Mouse (Mus musculus) forebrain, embryonic 15.5 days (tissue): Measurements from ENCODE around the gene Kcnj16. TPM values are rescaled to one million over a fixed set of nuclear protein-coding genes. Genes with fewer than 3 reads are reported as not detected.

Experiments
- ATAC-seq: fragments of 200-750 bp; cut with Nextera tagmentation; replicated peaks from 2 replicates; pipeline ENCODE4 v1.8.0; 2017; ENCODE audit warnings: mild to moderate bottlenecking, moderate TSS enrichment, moderate library complexity
- H3K27ac ChIP-seq: fragments of 300-500 bp; sonication (generic); replicated peaks from 2 replicates; pipeline ENCODE4 v1.5.1; 2015; ENCODE audit warnings: mild to moderate bottlenecking, inconsistent platforms
- H3K27me3 ChIP-seq: fragments of 300-500 bp; sonication (generic); 2 replicates; pipeline ENCODE4 v1.6.1; 2015; ENCODE audit warnings: inconsistent platforms
- H3K36me3 ChIP-seq: fragments of 300-500 bp; sonication (generic); 2 replicates; pipeline ENCODE4 v1.6.1; 2015; ENCODE audit warnings: mild to moderate bottlenecking, inconsistent platforms
- H3K4me1 ChIP-seq: fragments of 300-500 bp; sonication (generic); 2 replicates; pipeline ENCODE4 v1.6.1; 2015; ENCODE audit warnings: inconsistent platforms
- H3K4me2 ChIP-seq: fragments of 300-500 bp; sonication (generic); replicated peaks from 2 replicates; pipeline ENCODE4 v1.6.1; 2015; ENCODE audit warnings: mild to moderate bottlenecking, inconsistent platforms
- H3K4me3 ChIP-seq: fragments of 300-500 bp; sonication (generic); 2 replicates; pipeline ENCODE4 v1.5.1; 2015; ENCODE audit warnings: mild to moderate bottlenecking, inconsistent platforms
- H3K9ac ChIP-seq: fragments of 300-500 bp; sonication (generic); replicated peaks from 2 replicates; pipeline ENCODE4 v1.6.1; 2015; ENCODE audit warnings: mild to moderate bottlenecking, inconsistent platforms
- H3K9me3 ChIP-seq: fragments of 300-500 bp; sonication (generic); 2 replicates; pipeline ENCODE4 v1.6.1; 2016; ENCODE audit warnings: inconsistent platforms
- WGBS: fragments of 180-500 bp; shearing (Covaris S2); methylation state at CpG from one replicate; pipeline ENCODE4 v1.1.7; 2015; ENCODE audit warnings: mixed read lengths; 5-methylcytosine and 5-hydroxymethylcytosine counted together
- polyA plus RNA-seq: library from polyadenylated mRNA; unstranded; fragments of >200 nt; fragmentation: Nextera tagmentation; extraction: Ambion mirVana; gene quantifications from 2 replicates; pipeline ENCODE4 v1.2.1, GENCODE M21; 2015

Kcnj16 gene
- polyA plus RNA-seq, 1 experiment from 2014 or later = 0.13 TPM

DNA sequence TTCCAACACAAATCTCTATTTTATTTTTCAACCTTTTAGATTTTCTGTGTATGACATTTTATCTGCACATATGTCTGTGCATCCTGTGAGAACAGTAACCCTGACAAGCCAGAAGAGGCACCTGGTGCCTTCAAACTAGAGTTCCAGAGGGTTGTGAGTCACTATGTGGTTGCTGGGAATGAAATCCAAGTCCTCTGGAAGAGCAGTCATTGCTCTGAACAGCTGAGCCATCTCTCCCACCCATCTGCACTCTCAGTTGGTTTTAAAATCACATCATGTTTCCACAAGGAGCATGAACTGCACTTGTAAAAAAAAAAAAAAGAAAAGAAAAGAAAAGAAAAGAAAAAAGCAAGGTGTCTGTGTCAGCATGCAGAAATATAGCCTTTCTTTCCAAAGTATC lies 91.6 kb downstream of the Kcnj16 start:
- Histone ChIP-seq H3K9me3 (no peaks in the 10 kb centered on the region), H3K4me3 (no peak overlapping the region), H3K4me2 (no peak overlapping the region), H3K4me1 (peaks cover 2% of the 10 kb centered on the region), H3K9ac (no peak overlapping the region), H3K36me3 (no peaks in the 10 kb centered on the region), H3K27ac (no peak overlapping the region), H3K27me3 (no peaks in the 10 kb centered on the region)
- ATAC-seq = no peak

DNA sequence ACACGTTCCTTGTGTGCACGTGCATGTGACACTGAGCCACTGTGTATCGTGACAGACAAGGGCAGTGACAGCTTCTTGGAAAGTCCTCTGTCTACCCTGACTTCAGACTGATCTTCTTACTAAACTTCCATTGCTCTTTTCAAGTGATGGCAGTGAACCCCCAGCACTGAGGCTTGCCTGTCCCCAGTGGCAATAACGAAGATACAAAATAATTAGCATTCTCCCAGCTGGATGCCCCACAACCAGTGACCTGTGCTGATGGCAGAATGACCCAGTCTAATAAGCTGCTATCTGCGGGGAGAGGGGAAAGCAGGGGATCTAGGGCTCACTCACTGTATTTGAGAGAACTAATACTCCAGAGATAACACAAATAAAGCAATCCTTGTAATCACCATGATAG lies 92.4 kb downstream of the Kcnj16 start:
- ATAC-seq = no peak
- Histone ChIP-seq H3K27me3 (no peaks in the 10 kb centered on the region), H3K36me3 (no peaks in the 10 kb centered on the region), H3K9ac (no peak overlapping the region), H3K4me1 (peaks cover 10% of the 10 kb centered on the region), H3K9me3 (no peaks in the 10 kb centered on the region), H3K27ac (no peak overlapping the region), H3K4me2 (no peak overlapping the region), H3K4me3 (no peak overlapping the region)
- 23% methylated on average over 5 of the region's 5 CpGs for WGBS

- peak overlapping the region; percentile 43 for H3K9ac ChIP-seq
- H3K36me3 ChIP-seq = no peaks in the 10 kb centered on the region
- peak overlapping the region; percentile 93 for H3K4me2 ChIP-seq
- peak; percentile 42 for ATAC-seq
- no peaks in the 10 kb centered on the region for H3K9me3 ChIP-seq
- peak overlapping the region; percentile 62 for H3K4me3 ChIP-seq
- H3K4me1 ChIP-seq = peaks cover 25% of the 10 kb centered on the region
- H3K27me3 ChIP-seq = peaks cover 13% of the 10 kb centered on the region
- no peak overlapping the region for H3K27ac ChIP-seq
- under 1% methylated on average over 24 of the region's 25 CpGs for WGBS
These were observed 97.1 kb downstream of the Kcnj16 start for GRCm38 (mm10) chr11:111064751-111065527.

DNA sequence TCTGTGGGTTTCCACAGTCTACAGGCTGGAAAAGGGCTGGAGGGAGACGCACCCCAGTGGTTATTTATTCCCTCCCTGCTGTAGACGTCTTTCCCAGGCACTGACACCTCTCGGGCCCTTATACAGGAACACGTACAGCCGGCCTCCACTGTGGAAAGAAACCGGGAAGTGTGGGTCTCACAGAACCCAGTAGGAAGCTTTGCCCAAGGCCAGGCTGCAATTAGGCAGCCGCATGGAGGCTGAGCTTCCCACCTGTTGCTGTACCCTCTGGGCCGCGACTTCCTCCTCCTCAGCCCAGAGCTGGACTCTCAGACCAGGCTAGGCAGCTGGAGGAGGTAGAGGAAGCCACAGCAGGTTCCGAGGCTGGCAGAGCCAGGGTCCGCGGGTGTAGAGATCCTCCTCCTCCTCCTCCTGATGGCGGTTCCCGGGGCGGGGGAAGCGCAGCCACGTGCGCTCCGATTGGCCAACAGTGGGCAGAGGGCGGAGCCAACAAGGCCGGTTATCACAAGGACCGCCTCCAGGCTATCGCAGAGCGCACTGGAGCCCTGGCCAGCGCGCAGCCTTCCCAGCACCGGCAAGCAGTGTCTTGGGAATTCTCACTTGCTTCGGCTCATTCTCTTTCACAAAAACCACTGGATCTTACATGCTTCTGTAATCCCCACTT lies 97.9 kb downstream of the Kcnj16 start, which contains the start of gene Kcnj2:
TSS of gene Kcnj2 (plus strand) at position 530 of the 664 bp plus-strand sequence.
- H3K4me1 ChIP-seq = peaks cover 25% of the 10 kb centered on the region
- H3K9ac ChIP-seq = peak within 1 kb of the TSS; percentile 43
- H3K27me3 ChIP-seq = peaks cover 13% of the 10 kb centered on the region
- WGBS = under 1% methylated on average over 26 of the region's 28 CpGs
- peak; percentile 99 for ATAC-seq
- no peaks in the 10 kb centered on the region for H3K36me3 ChIP-seq
- H3K4me2 ChIP-seq = peak within 1 kb of the TSS; percentile 93
- peak within 1 kb of the TSS; percentile 62 for H3K4me3 ChIP-seq
- 0 out of 2 replicates have a peak within 1 kb of the TSS, but pooled peaks have one; percentile 7 for H3K27ac ChIP-seq
- no peaks in the 10 kb centered on the region for H3K9me3 ChIP-seq

DNA sequence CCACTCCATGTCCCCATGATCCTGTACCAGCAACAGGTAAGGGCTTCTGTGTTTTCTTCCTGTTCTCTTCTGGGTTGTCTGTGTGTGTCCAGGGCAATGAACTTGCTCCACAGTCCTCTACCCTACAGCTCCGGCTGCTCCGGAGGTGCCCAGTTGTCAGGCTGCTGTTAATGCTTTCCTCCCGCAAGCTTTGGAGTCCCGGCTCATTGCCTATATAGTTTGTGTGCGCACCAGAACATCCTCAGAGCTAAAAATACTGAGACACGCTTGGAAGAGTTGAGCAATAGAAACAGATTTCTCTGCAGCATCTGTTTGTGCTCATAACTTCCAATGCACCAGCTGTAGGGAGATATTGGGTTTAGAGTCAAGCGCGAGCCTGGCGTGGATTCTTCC lies 98.5 kb downstream of the Kcnj16 start:
- Histone ChIP-seq H3K9me3 (no peaks in the 10 kb centered on the region), H3K27ac (no peak overlapping the region), H3K4me2 (peak overlapping the region; percentile 93), H3K9ac (no peak overlapping the region), H3K4me3 (peak overlapping the region; percentile 62), H3K36me3 (no peaks in the 10 kb centered on the region), H3K4me1 (peaks cover 25% of the 10 kb centered on the region), H3K27me3 (peaks cover 13% of the 10 kb centered on the region)
- WGBS = 1% methylated on average over 9 of the region's 9 CpGs
- ATAC-seq = peak; percentile 67

DNA sequence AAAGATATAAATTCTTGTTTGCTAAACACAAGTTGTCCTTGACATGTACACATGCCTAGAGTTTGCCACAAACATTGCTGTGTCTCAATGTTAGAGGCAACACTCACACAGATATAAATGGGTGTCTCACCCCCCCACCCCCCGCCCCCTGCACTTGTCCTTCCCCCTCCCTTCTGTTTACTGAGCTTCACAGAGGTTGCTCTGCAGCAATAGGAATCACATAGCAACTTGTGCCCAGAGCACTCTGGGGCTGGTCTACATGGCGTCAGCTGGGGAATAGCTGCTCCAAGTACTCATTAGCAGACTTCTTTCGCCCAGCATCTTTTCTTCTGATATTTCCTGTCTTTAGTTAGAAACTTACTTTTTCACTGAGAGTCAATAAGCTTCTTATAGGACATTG lies 100.0 kb downstream of the Kcnj16 start:
- Histone ChIP-seq H3K9me3 (no peaks in the 10 kb centered on the region), H3K9ac (no peak overlapping the region), H3K4me3 (no peak overlapping the region), H3K4me1 (peaks cover 25% of the 10 kb centered on the region), H3K27ac (no peak overlapping the region), H3K4me2 (no peak overlapping the region), H3K36me3 (no peaks in the 10 kb centered on the region), H3K27me3 (peaks cover 13% of the 10 kb centered on the region)
- ATAC-seq = no peak
- 75% methylated on average over 3 of the region's 3 CpGs for WGBS

DNA sequence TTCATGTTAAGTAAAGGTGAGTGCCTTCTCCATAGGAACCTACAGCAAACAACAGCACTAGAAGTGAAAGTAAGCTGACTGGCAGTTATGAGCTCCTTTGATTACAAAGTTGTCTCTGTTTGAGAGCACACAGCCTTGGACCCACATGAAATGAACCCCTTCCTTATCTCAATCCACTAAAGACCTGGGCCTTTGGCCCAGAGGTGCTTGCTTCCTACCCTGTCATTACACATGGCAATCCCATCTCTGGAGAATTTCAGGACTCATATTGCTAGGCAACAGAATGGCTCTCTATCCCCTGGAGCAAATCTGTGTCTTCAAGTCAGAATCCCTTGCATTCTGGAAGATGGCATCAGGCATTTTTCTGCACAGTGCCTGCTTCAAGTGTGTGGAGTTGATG lies 102.6 kb downstream of the Kcnj16 start:
- Histone ChIP-seq H3K36me3 (no peaks in the 10 kb centered on the region), H3K27me3 (peaks cover 13% of the 10 kb centered on the region), H3K4me3 (no peak overlapping the region), H3K27ac (no peak overlapping the region), H3K9me3 (no peaks in the 10 kb centered on the region), H3K4me1 (peaks cover 13% of the 10 kb centered on the region), H3K4me2 (no peak overlapping the region), H3K9ac (no peak overlapping the region)
- ATAC-seq = no peak

- ATAC-seq = no peak
- no peak overlapping the region for H3K9ac ChIP-seq
- no peak overlapping the region for H3K4me3 ChIP-seq
- H3K9me3 ChIP-seq = no peaks in the 10 kb centered on the region
- no peaks in the 10 kb centered on the region for H3K27me3 ChIP-seq
- H3K4me1 ChIP-seq = no peaks in the 10 kb centered on the region
- no peak overlapping the region for H3K4me2 ChIP-seq
- no peak overlapping the region for H3K27ac ChIP-seq
- no peaks in the 10 kb centered on the region for H3K36me3 ChIP-seq
These were observed 106.3 kb downstream of the Kcnj16 start for GRCm38 (mm10) chr11:111074131-111074530.

Other genes with a start within 250 kb of the Kcnj16 start
- 1.0 and 1.3 TPM in 2 replicates for gene Kcnj2, start 98.1 kb downstream of the Kcnj16 start, polyA plus RNA-seq